Mouse (Mus musculus): ENCODE data around the gene Acvr1c.

Acvr1c gene

GRCm38 (mm10) chr2:58357414-58358131 is at the start of gene Acvr1c:
TSS of gene Acvr1c (minus strand) at chr2:58357895.
- Histone ChIP-seq H3K4me3 (replicated peaks; ENCODE audit: low read length) (peak within 1 kb of the TSS; percentile 84), H3K36me3 (ENCODE audit: insufficient read depth, low read length) (no peaks in the 10 kb centered on the region), H3K27me3 (ENCODE audit: insufficient read depth, low read length) (peaks cover 44% of the 10 kb centered on the region), H3K9me3 (ENCODE audit: low read length) (no peaks in the 10 kb centered on the region), H3K4me1 (replicated peaks; ENCODE audit: low read depth, low read length) (peaks cover 8% of the 10 kb centered on the region)
- no peak for TF ChIP-seq CTCF (conservative IDR thresholded peaks at IDR 0.05; ENCODE audit: low read length)
- TF ChIP-seq NANOG (IDR thresholded peaks at IDR 0.05; ENCODE audit: borderline replicate concordance, low read length) = no peak
- TF ChIP-seq POU5F1 (IDR thresholded peaks at IDR 0.05; ENCODE audit: borderline replicate concordance, low read length) = no peak

- Histone ChIP-seq H3K4me1 (replicated peaks; ENCODE audit: low read depth, low read length) (no peaks in the 10 kb centered on the region), H3K4me3 (replicated peaks; ENCODE audit: low read length) (no peak overlapping the region), H3K9me3 (ENCODE audit: low read length) (peaks cover 6% of the 10 kb centered on the region; the same call in 1 of the 2 replicates), H3K27me3 (ENCODE audit: insufficient read depth, low read length) (no peaks in the 10 kb centered on the region), H3K36me3 (ENCODE audit: insufficient read depth, low read length) (no peaks in the 10 kb centered on the region)
- TF ChIP-seq NANOG (IDR thresholded peaks at IDR 0.05; ENCODE audit: borderline replicate concordance, low read length) (no peak), POU5F1 (IDR thresholded peaks at IDR 0.05; ENCODE audit: borderline replicate concordance, low read length) (no peak), CTCF (conservative IDR thresholded peaks at IDR 0.05; ENCODE audit: low read length) (no peak)
These were observed 45.8 kb upstream of the Acvr1c start for GRCm38 (mm10) chr2:58403481-58403880.

- H3K9me3 ChIP-seq (ENCODE audit: low read length) = no peaks in the 10 kb centered on the region
- no peak overlapping the region for H3K4me3 ChIP-seq (replicated peaks; ENCODE audit: low read length)
- H3K4me1 ChIP-seq (replicated peaks; ENCODE audit: low read depth, low read length) = no peaks in the 10 kb centered on the region
- no peak for TF ChIP-seq POU5F1 (IDR thresholded peaks at IDR 0.05; ENCODE audit: borderline replicate concordance, low read length)
- TF ChIP-seq CTCF (conservative IDR thresholded peaks at IDR 0.05; ENCODE audit: low read length) = no peak
- TF ChIP-seq NANOG (IDR thresholded peaks at IDR 0.05; ENCODE audit: borderline replicate concordance, low read length) = no peak
- no peaks in the 10 kb centered on the region for H3K27me3 ChIP-seq (ENCODE audit: insufficient read depth, low read length)
- no peaks in the 10 kb centered on the region for H3K36me3 ChIP-seq (ENCODE audit: insufficient read depth, low read length)
These were observed 30.9 kb upstream of the Acvr1c start for GRCm38 (mm10) chr2:58388601-58389000.

DNA sequence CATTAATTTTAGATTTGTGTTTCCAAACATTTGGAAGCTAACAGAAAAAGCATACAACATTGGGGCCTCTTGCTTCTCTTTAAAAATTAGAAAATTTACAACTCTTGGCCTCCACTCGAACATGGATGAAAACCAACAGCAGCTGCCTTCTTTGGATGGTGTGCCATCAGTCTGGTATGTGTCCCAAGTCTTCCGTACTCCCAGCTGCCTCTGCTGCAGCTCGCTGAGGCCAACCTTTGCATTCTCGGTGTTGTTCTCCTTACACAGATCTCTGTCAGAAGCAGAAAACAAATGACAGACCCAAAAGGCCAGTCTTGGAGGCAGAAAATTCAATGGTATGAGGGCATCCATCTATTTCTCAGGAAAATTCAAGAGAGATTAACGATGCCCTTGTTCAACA is 22.3 kb upstream of the Acvr1c start:
- TF ChIP-seq POU5F1 (IDR thresholded peaks at IDR 0.05; ENCODE audit: borderline replicate concordance, low read length) (no peak), NANOG (IDR thresholded peaks at IDR 0.05; ENCODE audit: borderline replicate concordance, low read length) (no peak), CTCF (conservative IDR thresholded peaks at IDR 0.05; ENCODE audit: low read length) (no peak)
- H3K27me3 ChIP-seq (ENCODE audit: insufficient read depth, low read length) = no peaks in the 10 kb centered on the region
- no peak overlapping the region for H3K4me3 ChIP-seq (replicated peaks; ENCODE audit: low read length)
- no peaks in the 10 kb centered on the region for H3K9me3 ChIP-seq (ENCODE audit: low read length)
- no peaks in the 10 kb centered on the region for H3K36me3 ChIP-seq (ENCODE audit: insufficient read depth, low read length)
- no peaks in the 10 kb centered on the region for H3K4me1 ChIP-seq (replicated peaks; ENCODE audit: low read depth, low read length)

DNA sequence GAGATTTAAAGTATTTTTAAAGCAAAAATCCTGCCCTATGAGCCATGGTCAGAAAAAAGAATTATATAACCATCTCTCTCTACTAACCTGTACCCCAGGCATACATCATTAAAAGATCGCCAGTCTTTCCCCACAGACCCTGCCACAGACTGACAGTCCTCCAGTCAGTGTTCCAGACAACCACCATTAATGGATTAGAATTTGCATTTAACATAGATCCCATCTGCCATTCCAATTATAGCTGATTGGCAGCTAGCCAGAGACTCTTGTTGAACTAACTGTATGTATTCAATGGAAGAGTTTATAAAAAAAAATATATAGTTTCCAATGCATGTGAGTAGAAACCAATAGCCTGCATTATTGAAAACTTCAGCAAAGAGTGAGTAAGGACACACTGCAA is 21.8 kb upstream of the Acvr1c start:
- no peaks in the 10 kb centered on the region for H3K36me3 ChIP-seq (ENCODE audit: insufficient read depth, low read length)
- no peak for TF ChIP-seq POU5F1 (IDR thresholded peaks at IDR 0.05; ENCODE audit: borderline replicate concordance, low read length)
- no peak for TF ChIP-seq CTCF (conservative IDR thresholded peaks at IDR 0.05; ENCODE audit: low read length)
- TF ChIP-seq NANOG (IDR thresholded peaks at IDR 0.05; ENCODE audit: borderline replicate concordance, low read length) = no peak
- H3K9me3 ChIP-seq (ENCODE audit: low read length) = no peaks in the 10 kb centered on the region
- no peaks in the 10 kb centered on the region for H3K27me3 ChIP-seq (ENCODE audit: insufficient read depth, low read length)
- no peaks in the 10 kb centered on the region for H3K4me1 ChIP-seq (replicated peaks; ENCODE audit: low read depth, low read length)
- H3K4me3 ChIP-seq (replicated peaks; ENCODE audit: low read length) = no peak overlapping the region

- Histone ChIP-seq H3K4me3 (replicated peaks; ENCODE audit: low read length) (no peak overlapping the region), H3K9me3 (ENCODE audit: low read length) (no peaks in the 10 kb centered on the region), H3K27me3 (ENCODE audit: insufficient read depth, low read length) (no peaks in the 10 kb centered on the region), H3K36me3 (ENCODE audit: insufficient read depth, low read length) (no peaks in the 10 kb centered on the region), H3K4me1 (replicated peaks; ENCODE audit: low read depth, low read length) (no peaks in the 10 kb centered on the region)
- TF ChIP-seq CTCF (conservative IDR thresholded peaks at IDR 0.05; ENCODE audit: low read length) (no peak), NANOG (IDR thresholded peaks at IDR 0.05; ENCODE audit: borderline replicate concordance, low read length) (no peak), POU5F1 (IDR thresholded peaks at IDR 0.05; ENCODE audit: borderline replicate concordance, low read length) (no peak)
These were observed 19.9 kb upstream of the Acvr1c start for GRCm38 (mm10) chr2:58377417-58378130.

DNA sequence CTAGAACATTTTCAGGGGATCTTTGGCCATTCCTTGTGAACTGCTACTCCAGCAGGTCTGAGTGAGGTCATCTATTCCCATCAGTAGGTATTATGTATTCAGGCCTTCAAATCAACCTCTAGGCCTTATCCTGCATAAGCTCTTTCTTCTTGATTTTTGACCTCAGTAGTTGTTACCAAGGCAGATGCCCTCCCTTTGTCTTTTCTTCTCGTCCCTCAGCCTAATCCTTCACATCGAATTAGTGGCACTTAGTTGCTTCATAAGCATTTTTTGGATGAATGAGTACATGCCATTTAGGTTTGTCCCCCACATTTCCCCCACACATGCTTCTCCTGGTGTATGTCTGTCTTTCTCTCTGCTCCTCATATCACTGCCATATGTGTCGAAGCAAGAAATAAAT is 8.5 kb upstream of the Acvr1c start:
- TF ChIP-seq CTCF (conservative IDR thresholded peaks at IDR 0.05; ENCODE audit: low read length) (no peak), NANOG (IDR thresholded peaks at IDR 0.05; ENCODE audit: borderline replicate concordance, low read length) (no peak), POU5F1 (IDR thresholded peaks at IDR 0.05; ENCODE audit: borderline replicate concordance, low read length) (no peak)
- no peaks in the 10 kb centered on the region for H3K36me3 ChIP-seq (ENCODE audit: insufficient read depth, low read length)
- no peak overlapping the region for H3K4me3 ChIP-seq (replicated peaks; ENCODE audit: low read length)
- H3K9me3 ChIP-seq (ENCODE audit: low read length) = no peaks in the 10 kb centered on the region
- no peaks in the 10 kb centered on the region for H3K4me1 ChIP-seq (replicated peaks; ENCODE audit: low read depth, low read length)
- H3K27me3 ChIP-seq (ENCODE audit: insufficient read depth, low read length) = no peaks in the 10 kb centered on the region

- H3K9me3 ChIP-seq (ENCODE audit: low read length) = no peaks in the 10 kb centered on the region
- no peak overlapping the region for H3K4me3 ChIP-seq (replicated peaks; ENCODE audit: low read length)
- H3K4me1 ChIP-seq (replicated peaks; ENCODE audit: low read depth, low read length) = peaks cover 8% of the 10 kb centered on the region
- H3K27me3 ChIP-seq (ENCODE audit: insufficient read depth, low read length) = peaks cover 25% of the 10 kb centered on the region
- TF ChIP-seq CTCF (conservative IDR thresholded peaks at IDR 0.05; ENCODE audit: low read length) (no peak), NANOG (IDR thresholded peaks at IDR 0.05; ENCODE audit: borderline replicate concordance, low read length) (no peak), POU5F1 (IDR thresholded peaks at IDR 0.05; ENCODE audit: borderline replicate concordance, low read length) (no peak)
- no peaks in the 10 kb centered on the region for H3K36me3 ChIP-seq (ENCODE audit: insufficient read depth, low read length)
These were observed 3.8 kb upstream of the Acvr1c start for GRCm38 (mm10) chr2:58361361-58362046.

Measured in E14TG2a.4 (cell line).